Mouse (Mus musculus): ENCODE data around the gene Tenm4. TPM values are rescaled to one million over a fixed set of nuclear protein-coding genes. Genes with fewer than 3 reads are reported as not detected.

The Tenm4 gene
- polyA plus RNA-seq, 1 experiment from 2014 or later = 38.0 TPM

- H3K27ac ChIP-seq (replicated peaks; ENCODE audit: low read depth, low read length) = no peak overlapping the region
- H3K9me3 ChIP-seq (ENCODE audit: control insufficient read depth, low read length) = no peaks in the 10 kb centered on the region
- no peak overlapping the region for H3K4me2 ChIP-seq (ENCODE audit: low read length)
- H3K4me1 ChIP-seq (ENCODE audit: control insufficient read depth, insufficient read depth, low read length) = no peaks in the 10 kb centered on the region
- H3K36me3 ChIP-seq (ENCODE audit: control insufficient read depth, insufficient read depth, low read length) = no peaks in the 10 kb centered on the region
- H3K9ac ChIP-seq (replicated peaks; ENCODE audit: low read length) = no peak overlapping the region
- DNase-seq = no peak
- WGBS = 70% methylated on average over 5 of the region's 5 CpGs
- no peaks in the 10 kb centered on the region for H3K27me3 ChIP-seq (ENCODE audit: control insufficient read depth, insufficient read depth, low read length)
- ATAC-seq (ENCODE audit: low FRiP score, low TSS enrichment) = no peak
- H3K4me3 ChIP-seq (replicated peaks; ENCODE audit: low read depth, low read length) = no peak overlapping the region
Observed at GRCm38 (mm10) chr7:96220647-96221046, 49.6 kb downstream of the Tenm4 start.

GRCm38 (mm10) chr7:96222569-96222968, 51.5 kb downstream of the Tenm4 start:
- Histone ChIP-seq H3K27ac (replicated peaks; ENCODE audit: low read depth, low read length) (no peak overlapping the region), H3K27me3 (ENCODE audit: control insufficient read depth, insufficient read depth, low read length) (no peaks in the 10 kb centered on the region), H3K4me2 (ENCODE audit: low read length) (no peak overlapping the region), H3K4me3 (replicated peaks; ENCODE audit: low read depth, low read length) (no peak overlapping the region), H3K9me3 (ENCODE audit: control insufficient read depth, low read length) (no peaks in the 10 kb centered on the region), H3K36me3 (ENCODE audit: control insufficient read depth, insufficient read depth, low read length) (no peaks in the 10 kb centered on the region), H3K4me1 (ENCODE audit: control insufficient read depth, insufficient read depth, low read length) (no peaks in the 10 kb centered on the region), H3K9ac (replicated peaks; ENCODE audit: low read length) (no peak overlapping the region)
- ATAC-seq (ENCODE audit: low FRiP score, low TSS enrichment) (no peak), DNase-seq (no peak)
- WGBS = 88% methylated on average over 1 of the region's 1 CpGs

- WGBS = 87% methylated on average over 6 of the region's 6 CpGs
- Histone ChIP-seq H3K4me3 (replicated peaks; ENCODE audit: low read depth, low read length) (no peak overlapping the region), H3K27ac (replicated peaks; ENCODE audit: low read depth, low read length) (no peak overlapping the region), H3K9ac (replicated peaks; ENCODE audit: low read length) (no peak overlapping the region), H3K4me1 (ENCODE audit: control insufficient read depth, insufficient read depth, low read length) (peaks cover 13% of the 10 kb centered on the region; the same call in 1 of the 2 replicates), H3K27me3 (ENCODE audit: control insufficient read depth, insufficient read depth, low read length) (no peaks in the 10 kb centered on the region), H3K36me3 (ENCODE audit: control insufficient read depth, insufficient read depth, low read length) (no peaks in the 10 kb centered on the region), H3K9me3 (ENCODE audit: control insufficient read depth, low read length) (no peaks in the 10 kb centered on the region), H3K4me2 (ENCODE audit: low read length) (no peak overlapping the region)
- DNase-seq (no peak), ATAC-seq (ENCODE audit: low FRiP score, low TSS enrichment) (no peak)
Observed at GRCm38 (mm10) chr7:96228562-96229268, 57.7 kb downstream of the Tenm4 start.

- H3K4me1 ChIP-seq (ENCODE audit: control insufficient read depth, insufficient read depth, low read length) = peaks cover 13% of the 10 kb centered on the region; the same call in 1 of the 2 replicates
- no peak overlapping the region for H3K4me2 ChIP-seq (ENCODE audit: low read length)
- H3K36me3 ChIP-seq (ENCODE audit: control insufficient read depth, insufficient read depth, low read length) = no peaks in the 10 kb centered on the region
- 62% methylated on average over 8 of the region's 8 CpGs for WGBS
- H3K27me3 ChIP-seq (ENCODE audit: control insufficient read depth, insufficient read depth, low read length) = no peaks in the 10 kb centered on the region
- no peak overlapping the region for H3K4me3 ChIP-seq (replicated peaks; ENCODE audit: low read depth, low read length)
- no peaks in the 10 kb centered on the region for H3K9me3 ChIP-seq (ENCODE audit: control insufficient read depth, low read length)
- DNase-seq = no peak
- 0 out of 2 replicates have a peak overlapping the region, but pooled peaks have one; percentile 2 for H3K27ac ChIP-seq (replicated peaks; ENCODE audit: low read depth, low read length)
- no peak overlapping the region for H3K9ac ChIP-seq (replicated peaks; ENCODE audit: low read length)
- ATAC-seq (ENCODE audit: low FRiP score, low TSS enrichment) = no peak
Observed at GRCm38 (mm10) chr7:96230006-96230719, 59.1 kb downstream of the Tenm4 start.

- no peak for DNase-seq
- H3K9ac ChIP-seq (replicated peaks; ENCODE audit: low read length) = no peak overlapping the region
- 0 out of 2 replicates have a peak overlapping the region, but pooled peaks have one; percentile 2 for H3K27ac ChIP-seq (replicated peaks; ENCODE audit: low read depth, low read length)
Observed at GRCm38 (mm10) chr7:96230720-96231241, 59.7 kb downstream of the Tenm4 start.

GRCm38 (mm10) chr7:96235847-96236246, 64.8 kb downstream of the Tenm4 start:
- H3K9me3 ChIP-seq (ENCODE audit: control insufficient read depth, low read length) = no peaks in the 10 kb centered on the region
- DNase-seq = no peak
- WGBS = 86% methylated on average over 6 of the region's 6 CpGs

More at GRCm38 (mm10) chr7:96230720-96231241, 59.7 kb downstream of the Tenm4 start:
- peaks cover 13% of the 10 kb centered on the region; the same call in 1 of the 2 replicates for H3K4me1 ChIP-seq (ENCODE audit: control insufficient read depth, insufficient read depth, low read length)
- no peak overlapping the region for H3K4me3 ChIP-seq (replicated peaks; ENCODE audit: low read depth, low read length)
- H3K27me3 ChIP-seq (ENCODE audit: control insufficient read depth, insufficient read depth, low read length) = no peaks in the 10 kb centered on the region
- H3K9me3 ChIP-seq (ENCODE audit: control insufficient read depth, low read length) = no peaks in the 10 kb centered on the region
- no peak overlapping the region for H3K4me2 ChIP-seq (ENCODE audit: low read length)
- no peaks in the 10 kb centered on the region for H3K36me3 ChIP-seq (ENCODE audit: control insufficient read depth, insufficient read depth, low read length)
- 45% methylated on average over 9 of the region's 9 CpGs for WGBS
- no peak; the same call in 1 of the 2 replicates for ATAC-seq (ENCODE audit: low FRiP score, low TSS enrichment)

GRCm38 (mm10) chr7:96240661-96241060, 69.6 kb downstream of the Tenm4 start:
- no peaks in the 10 kb centered on the region for H3K27me3 ChIP-seq (ENCODE audit: control insufficient read depth, insufficient read depth, low read length)
- DNase-seq = peak; percentile 32
- whole genome bisulfite sequencing = 69% methylated on average over 2 of the region's 2 CpGs

More at GRCm38 (mm10) chr7:96235847-96236246, 64.8 kb downstream of the Tenm4 start:
- Histone ChIP-seq H3K4me3 (replicated peaks; ENCODE audit: low read depth, low read length) (no peak overlapping the region), H3K4me2 (ENCODE audit: low read length) (no peak overlapping the region), H3K27me3 (ENCODE audit: control insufficient read depth, insufficient read depth, low read length) (no peaks in the 10 kb centered on the region), H3K36me3 (ENCODE audit: control insufficient read depth, insufficient read depth, low read length) (no peaks in the 10 kb centered on the region), H3K4me1 (ENCODE audit: control insufficient read depth, insufficient read depth, low read length) (peaks cover 4% of the 10 kb centered on the region; the same call in 1 of the 2 replicates), H3K9ac (replicated peaks; ENCODE audit: low read length) (no peak overlapping the region), H3K27ac (replicated peaks; ENCODE audit: low read depth, low read length) (no peak overlapping the region)
- ATAC-seq (ENCODE audit: low FRiP score, low TSS enrichment) = no peak

GRCm38 (mm10) chr7:96242328-96243185, 71.5 kb downstream of the Tenm4 start:
- Histone ChIP-seq H3K4me3 (replicated peaks; ENCODE audit: low read depth, low read length) (no peak overlapping the region), H3K36me3 (ENCODE audit: control insufficient read depth, insufficient read depth, low read length) (no peaks in the 10 kb centered on the region), H3K27me3 (ENCODE audit: control insufficient read depth, insufficient read depth, low read length) (no peaks in the 10 kb centered on the region), H3K9ac (replicated peaks; ENCODE audit: low read length) (no peak overlapping the region), H3K4me1 (ENCODE audit: control insufficient read depth, insufficient read depth, low read length) (no peaks in the 10 kb centered on the region), H3K27ac (replicated peaks; ENCODE audit: low read depth, low read length) (no peak overlapping the region), H3K4me2 (ENCODE audit: low read length) (no peak overlapping the region), H3K9me3 (ENCODE audit: control insufficient read depth, low read length) (no peaks in the 10 kb centered on the region)
- WGBS = 86% methylated on average over 4 of the region's 4 CpGs
- DNase-seq (no peak), ATAC-seq (ENCODE audit: low FRiP score, low TSS enrichment) (no peak)

More at GRCm38 (mm10) chr7:96240661-96241060, 69.6 kb downstream of the Tenm4 start:
- H3K4me3 ChIP-seq (replicated peaks; ENCODE audit: low read depth, low read length) = no peak overlapping the region
- no peak overlapping the region for H3K4me2 ChIP-seq (ENCODE audit: low read length)
- no peaks in the 10 kb centered on the region for H3K9me3 ChIP-seq (ENCODE audit: control insufficient read depth, low read length)
- no peak for ATAC-seq (ENCODE audit: low FRiP score, low TSS enrichment)
- no peaks in the 10 kb centered on the region for H3K36me3 ChIP-seq (ENCODE audit: control insufficient read depth, insufficient read depth, low read length)
- H3K9ac ChIP-seq (replicated peaks; ENCODE audit: low read length) = no peak overlapping the region
- no peaks in the 10 kb centered on the region for H3K4me1 ChIP-seq (ENCODE audit: control insufficient read depth, insufficient read depth, low read length)
- H3K27ac ChIP-seq (replicated peaks; ENCODE audit: low read depth, low read length) = no peak overlapping the region
